Mouse (Mus musculus) G1E (cell line): Measurements from ENCODE around the gene Dnm2.

Experiments used
- CTCF ChIP-seq: IDR thresholded peaks from 2 replicates; pipeline ENCODE4 v1.5.1; 2012; ENCODE audit warnings: low read depth, low read length, inconsistent platforms, mixed read lengths
- TAL1 ChIP-seq: conservative IDR thresholded peaks from 2 replicates; pipeline ENCODE4 v1.6.1; 2012; ENCODE audit warnings: low read depth, low read length, inconsistent platforms, mixed read lengths

- no peak for TF ChIP-seq CTCF
- TF ChIP-seq TAL1, result no peak
Observed at GRCm38 (mm10) chr9:21508871-21509404, 84.2 kb downstream of the Dnm2 start.
